Mouse (Mus musculus) G1E-ER4 (cell line): ENCODE results near the gene Rftn1. TPM values are rescaled to one million over a fixed set of nuclear protein-coding genes. Genes with fewer than 3 reads are reported as not detected.

Experiments used
- GATA1 ChIP-seq: IDR thresholded peaks from one replicate; pipeline ENCODE4 v1.8.0; 2012; ENCODE audit warnings: low read length, inconsistent platforms
- polyA plus RNA-seq: library from polyadenylated mRNA; stranded (reverse); fragments of >175 nt; gene quantifications from 2 replicates; pipeline ENCODE4 v1.2.3, GENCODE M21; 2012

Gene Rftn1
- polyA plus RNA-seq, 1 experiment, result not detected

GRCm38 (mm10) chr17:49965846-49966762 lies 224.4 kb downstream of the Rftn1 start:
- no peak for TF ChIP-seq GATA1

GRCm38 (mm10) chr17:49965035-49965434 lies 225.4 kb downstream of the Rftn1 start:
- TF ChIP-seq GATA1, result no peak

GRCm38 (mm10) chr17:49964471-49964870 lies 226.0 kb downstream of the Rftn1 start:
- no peak for TF ChIP-seq GATA1

GRCm38 (mm10) chr17:49959021-49959420 lies 231.5 kb downstream of the Rftn1 start:
- TF ChIP-seq GATA1, result no peak

- no peak for TF ChIP-seq GATA1
Observed at GRCm38 (mm10) chr17:49951856-49952607, 238.4 kb downstream of the Rftn1 start.

GRCm38 (mm10) chr17:49951491-49951855 lies 239.0 kb downstream of the Rftn1 start:
- TF ChIP-seq GATA1, result no peak

GRCm38 (mm10) chr17:49942674-49943073 lies 247.8 kb downstream of the Rftn1 start:
- no peak for TF ChIP-seq GATA1

Other genes starting within 250 kb of the Rftn1 start
- not detected in 2 replicates for gene Dazl, start 103.0 kb upstream of the Rftn1 start, polyA plus RNA-seq